In genomic region chr8:13640452-13640883, GRCm38 (mm10) we compare ENCODE assay signal across 8 mouse cellular contexts. TPM values are rescaled to one million over a fixed set of nuclear protein-coding genes. Genes with fewer than 3 reads are reported as not detected.
DNase-seq lines count a peak whose midpoint lies in the region; ATAC-seq lines count a peak whose summit lies in the region.

No protein-coding gene starts in this region.

- no peak overlapping the region for H3K4me3 ChIP-seq in forebrain, embryonic 12.5 days (replicated peaks)
- no peak overlapping the region for H3K4me3 ChIP-seq in forebrain, embryonic 10.5 days
- H3K4me3 ChIP-seq in midbrain, embryonic 15.5 days = no peak overlapping the region
- H3K4me3 ChIP-seq in midbrain, embryonic 11.5 days (ENCODE audit: low read depth, low read length) = no peak overlapping the region
- no peak overlapping the region for H3K4me3 ChIP-seq in kidney, embryonic 15.5 days (replicated peaks)
- no peak overlapping the region for H3K4me3 ChIP-seq in neural tube, embryonic 14.5 days (ENCODE audit: low read depth, low read length)

- no peak overlapping the region for H3K4me2 ChIP-seq in forebrain, embryonic 12.5 days
- no peak overlapping the region for H3K4me2 ChIP-seq in midbrain, embryonic 15.5 days
- H3K4me2 ChIP-seq in midbrain, embryonic 11.5 days = no peak overlapping the region
- no peak overlapping the region for H3K4me2 ChIP-seq in kidney, embryonic 15.5 days
- H3K4me2 ChIP-seq in neural tube, embryonic 14.5 days (ENCODE audit: low read depth, low read length) = no peak overlapping the region

- H3K9ac ChIP-seq in forebrain, embryonic 12.5 days = no peak overlapping the region
- no peak overlapping the region for H3K9ac ChIP-seq in midbrain, embryonic 15.5 days
- no peak overlapping the region for H3K9ac ChIP-seq in midbrain, embryonic 11.5 days (ENCODE audit: low read length)
- H3K9ac ChIP-seq in kidney, embryonic 15.5 days = no peak overlapping the region
- no peak overlapping the region for H3K9ac ChIP-seq in neural tube, embryonic 14.5 days (replicated peaks; ENCODE audit: low read depth, low read length)

- H3K4me1 ChIP-seq in forebrain, embryonic 12.5 days = peaks cover 25% of the 10 kb centered on the region
- H3K4me1 ChIP-seq in forebrain, embryonic 10.5 days = peaks cover 28% of the 10 kb centered on the region
- H3K4me1 ChIP-seq in midbrain, embryonic 15.5 days = peaks cover 20% of the 10 kb centered on the region
- peaks cover 9% of the 10 kb centered on the region for H3K4me1 ChIP-seq in midbrain, embryonic 11.5 days (ENCODE audit: control insufficient read depth, insufficient read depth, low read length)
- H3K4me1 ChIP-seq in kidney, embryonic 15.5 days = peaks cover 42% of the 10 kb centered on the region
- H3K4me1 ChIP-seq in neural tube, embryonic 14.5 days (ENCODE audit: control insufficient read depth, insufficient read depth, low read length) = peaks cover 16% of the 10 kb centered on the region

- H3K36me3 ChIP-seq in forebrain, embryonic 12.5 days (replicated peaks) = no peaks in the 10 kb centered on the region
- H3K36me3 ChIP-seq in forebrain, embryonic 10.5 days (replicated peaks) = no peaks in the 10 kb centered on the region
- no peaks in the 10 kb centered on the region for H3K36me3 ChIP-seq in midbrain, embryonic 15.5 days (replicated peaks)
- H3K36me3 ChIP-seq in midbrain, embryonic 11.5 days (ENCODE audit: control insufficient read depth, insufficient read depth, low read length) = no peaks in the 10 kb centered on the region
- H3K36me3 ChIP-seq in kidney, embryonic 15.5 days = no peaks in the 10 kb centered on the region
- no peaks in the 10 kb centered on the region for H3K36me3 ChIP-seq in neural tube, embryonic 14.5 days (ENCODE audit: control insufficient read depth, insufficient read depth, low read length)

- 0 out of 2 replicates have a peak overlapping the region, but pooled peaks have one; percentile 27 for H3K27ac ChIP-seq in forebrain, embryonic 12.5 days
- H3K27ac ChIP-seq in forebrain, embryonic 10.5 days = no peak overlapping the region
- peak overlapping the region; percentile 53 for H3K27ac ChIP-seq in midbrain, embryonic 15.5 days
- H3K27ac ChIP-seq in midbrain, embryonic 11.5 days (ENCODE audit: low read depth, low read length) = no peak overlapping the region
- peak overlapping the region; percentile 48 for H3K27ac ChIP-seq in kidney, embryonic 15.5 days
- H3K27ac ChIP-seq in neural tube, embryonic 14.5 days (ENCODE audit: low read depth, low read length) = peak overlapping the region; percentile 28; the same call in 1 of the 2 replicates

- H3K27me3 ChIP-seq in forebrain, embryonic 12.5 days = no peaks in the 10 kb centered on the region
- H3K27me3 ChIP-seq in forebrain, embryonic 10.5 days (ENCODE audit: poor library complexity, severe bottlenecking) = no peaks in the 10 kb centered on the region
- no peaks in the 10 kb centered on the region for H3K27me3 ChIP-seq in midbrain, embryonic 15.5 days (replicated peaks)
- no peaks in the 10 kb centered on the region for H3K27me3 ChIP-seq in midbrain, embryonic 11.5 days (ENCODE audit: control insufficient read depth, insufficient read depth, low read length)
- H3K27me3 ChIP-seq in kidney, embryonic 15.5 days = no peaks in the 10 kb centered on the region
- H3K27me3 ChIP-seq in neural tube, embryonic 14.5 days (ENCODE audit: control insufficient read depth, insufficient read depth, low read length) = no peaks in the 10 kb centered on the region

- no peak for ATAC-seq in forebrain, embryonic 12.5 days (ENCODE audit: low FRiP score)
- ATAC-seq in midbrain, embryonic 15.5 days (replicated peaks) = no peak
- ATAC-seq in midbrain, embryonic 11.5 days (ENCODE audit: low FRiP score) = no peak
- peak; percentile 77 for ATAC-seq in kidney, embryonic 15.5 days (replicated peaks; ENCODE audit: low FRiP score)
- ATAC-seq in neural tube, embryonic 14.5 days (ENCODE audit: low read depth) = 0 out of 2 replicates have a peak, but pooled peaks have one; percentile 10

- no peak for DNase-seq in forebrain, embryonic 10.5 days (ENCODE audit: extremely low spot score, low spot score)
- DNase-seq in midbrain, embryonic 11.5 days (ENCODE audit: low spot score, missing footprints) = no peak
- no peak for DNase-seq in frontal cortex, postnatal 10 days (ENCODE audit: low spot score in 2 of 2)
- DNase-seq in ovary, postnatal 36 days (ENCODE audit: low spot score) = no peak

- no peaks in the 10 kb centered on the region for H3K9me3 ChIP-seq in forebrain, embryonic 12.5 days
- no peaks in the 10 kb centered on the region for H3K9me3 ChIP-seq in forebrain, embryonic 10.5 days
- no peaks in the 10 kb centered on the region for H3K9me3 ChIP-seq in midbrain, embryonic 15.5 days
- no peaks in the 10 kb centered on the region for H3K9me3 ChIP-seq in midbrain, embryonic 11.5 days (ENCODE audit: control insufficient read depth, low read length)
- H3K9me3 ChIP-seq in kidney, embryonic 15.5 days (replicated peaks) = no peaks in the 10 kb centered on the region
- H3K9me3 ChIP-seq in neural tube, embryonic 14.5 days (ENCODE audit: control insufficient read depth, low read length) = no peaks in the 10 kb centered on the region

- WGBS in forebrain, embryonic 12.5 days = 62% methylated on average over 9 of the region's 9 CpGs
- 84% methylated on average over 9 of the region's 9 CpGs for WGBS in forebrain, embryonic 10.5 days
- WGBS in midbrain, embryonic 15.5 days = 39% methylated on average over 9 of the region's 9 CpGs
- WGBS in midbrain, embryonic 11.5 days = 72% methylated on average over 9 of the region's 9 CpGs
- WGBS in kidney, embryonic 15.5 days = 46% methylated on average over 9 of the region's 9 CpGs
- 40% methylated on average over 9 of the region's 9 CpGs for WGBS in neural tube, embryonic 14.5 days

RNA-seq across cellular contexts. Expression of gene Rasa3, which starts 36.9 kb away (rescaled TPM):
- 24.6 and 26.9 TPM in 2 replicates for polyA plus RNA-seq in forebrain, embryonic 12.5 days (2016; fragmentation: Nextera tagmentation; extraction: Ambion mirVana)
- polyA plus RNA-seq in forebrain, embryonic 10.5 days (2016; fragmentation: Nextera tagmentation; extraction: Ambion mirVana) = 24.8 and 27.2 TPM in 2 replicates
- polyA plus RNA-seq in midbrain, embryonic 15.5 days (2015; fragmentation: Nextera tagmentation; extraction: Ambion mirVana) = 27.3 and 27.7 TPM in 2 replicates
- 19.8 and 20.7 TPM in 2 replicates for polyA plus RNA-seq in midbrain, embryonic 11.5 days (2014; fragmentation: Nextera tagmentation; extraction: Ambion mirVana)
- 23.2 and 23.5 TPM in 2 replicates for polyA plus RNA-seq in kidney, embryonic 15.5 days (2015; fragmentation: Nextera tagmentation; extraction: Ambion mirVana)
- 34.4 and 38.3 TPM in 2 replicates for polyA plus RNA-seq in neural tube, embryonic 14.5 days (2014; fragmentation: Nextera tagmentation; extraction: Ambion mirVana)

Comparison
In these comparisons a context has a peak if more than half of its experiments do, and no peak if none do; other contexts are left out.
1. H3K27ac ChIP-seq: peak in forebrain, embryonic 12.5 days (single experiment), midbrain, embryonic 15.5 days (single experiment), kidney, embryonic 15.5 days (single experiment) and neural tube, embryonic 14.5 days (single experiment); none in forebrain, embryonic 10.5 days (single experiment) and midbrain, embryonic 11.5 days (single experiment).
2. ATAC-seq: peak in kidney, embryonic 15.5 days (single experiment) and neural tube, embryonic 14.5 days (single experiment); none in forebrain, embryonic 12.5 days (single experiment), midbrain, embryonic 15.5 days (single experiment) and midbrain, embryonic 11.5 days (single experiment).